Mouse (Mus musculus) left cerebral cortex, adult 18-20 months (tissue): ENCODE measurements around the gene Paqr4. TPM values are rescaled to one million over a fixed set of nuclear protein-coding genes. Genes with fewer than 3 reads are reported as not detected.
A peak's percentile ranks its signal among the peaks of the same experiment; 100 is the strongest.

Source experiments
- DNase-seq, 2 experiments: peaks; one replicate each; pipeline ENCODE4 v3.0.0; 2021 to 2022; ENCODE audit warnings: low spot score in 2 of 2, mixed read lengths in 1 of 2
- total RNA-seq, 2 experiments: library from RNA; stranded (reverse); gene quantifications; 2 replicates each; pipeline ENCODE4 v1.2.3; 2021

Paqr4 gene
- total RNA-seq, 2 experiments from 2014 or later: 54.6 to 63.9 TPM

GRCm38 (mm10) chr17:23730441-23730840 lies 10.2 kb downstream of the Paqr4 start:
- no peak for DNase-seq

DNA sequence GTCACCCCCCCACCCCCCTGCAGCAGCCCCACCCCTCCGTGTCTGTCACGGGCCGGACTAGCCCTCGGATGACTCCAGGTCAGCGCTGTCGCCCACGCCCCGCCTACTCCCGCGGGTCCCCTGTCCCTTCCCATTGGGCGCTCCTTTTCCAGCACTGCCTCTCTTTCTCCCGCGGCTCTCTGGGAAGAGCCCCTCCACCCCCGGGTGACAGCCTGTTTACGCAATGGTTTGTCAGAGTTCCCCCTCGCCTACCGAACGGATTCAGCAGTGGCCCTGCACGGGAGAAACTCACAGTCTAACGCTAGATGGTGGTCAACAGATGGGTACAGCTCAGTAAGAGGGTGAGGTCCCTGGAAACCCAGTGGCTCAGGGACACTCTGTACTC lies 13.9 kb downstream of the Paqr4 start:
- peak; percentile 42 to 59 for DNase-seq

- peak; percentile 92 to 93 for DNase-seq
Observed at GRCm38 (mm10) chr17:23725999-23726757, 14.5 kb downstream of the Paqr4 start, which contains the start of gene Pkmyt1. Gene Pkmyt1, plus strand, starts transcription at chr17:23726336.

- DNase-seq: no peak
Observed at GRCm38 (mm10) chr17:23725477-23725876, 15.2 kb downstream of the Paqr4 start.

DNA sequence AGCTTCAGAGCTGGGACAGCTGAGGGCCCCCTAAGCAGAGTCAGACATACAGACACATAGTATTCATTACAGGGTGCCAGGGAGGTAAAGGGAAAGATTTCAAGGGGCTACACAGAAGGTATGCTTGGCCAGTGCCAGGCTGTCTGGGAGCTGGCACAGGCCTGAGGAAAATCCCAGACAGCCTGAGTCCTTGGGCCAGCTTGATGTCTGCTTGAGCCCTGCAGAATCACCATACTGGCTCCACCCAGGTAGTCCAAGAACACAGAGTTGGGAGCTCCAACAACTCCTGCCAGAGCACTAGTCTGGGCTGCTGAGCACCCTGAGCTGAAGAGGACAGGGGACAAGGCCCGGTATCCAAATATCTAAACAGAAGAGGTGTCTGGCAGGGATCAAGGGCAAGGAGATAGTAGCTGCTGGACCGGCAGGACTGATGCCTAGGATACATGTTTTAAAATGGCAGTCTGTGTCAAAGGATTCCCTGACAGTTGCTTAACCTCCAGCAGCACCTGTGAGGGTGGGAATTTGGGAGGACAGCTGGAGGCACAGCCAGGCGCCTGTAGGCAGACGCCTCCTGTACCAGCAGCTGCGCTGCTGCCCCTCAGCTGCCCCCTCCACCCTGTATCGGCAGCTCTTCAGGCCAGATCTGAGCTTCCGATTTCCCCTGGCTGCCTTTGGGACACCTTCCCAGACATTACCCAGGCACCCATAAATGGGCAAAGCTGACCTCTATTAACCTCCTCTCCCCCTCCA lies 18.1 kb downstream of the Paqr4 start, which contains the start of gene 1520401A03Rik:
Gene 1520401A03Rik, minus strand, starts transcription at position 408 of the 750 bp plus-strand sequence.
- DNase-seq: no peak

GRCm38 (mm10) chr17:23721886-23722285 lies 18.8 kb downstream of the Paqr4 start:
- DNase-seq: no peak

DNA sequence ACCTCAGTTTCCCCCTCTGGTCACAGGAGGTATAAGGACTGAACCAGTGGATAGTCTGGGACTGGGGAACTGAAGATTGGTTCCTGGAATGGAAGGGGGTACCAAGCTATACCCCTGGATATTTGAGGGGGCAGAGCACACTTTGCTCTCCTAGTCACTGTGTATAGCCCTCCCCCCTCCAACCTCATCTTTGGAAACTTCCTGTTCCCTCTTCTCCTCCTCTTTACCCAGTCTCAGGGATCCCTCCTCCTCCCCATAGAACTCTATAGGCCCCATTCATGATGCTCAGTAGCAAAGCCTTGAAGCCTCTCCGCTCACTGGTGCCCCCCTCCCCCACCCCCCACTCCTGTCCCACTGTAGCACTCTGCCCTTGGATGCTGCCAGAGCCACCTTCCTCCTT lies 21.2 kb downstream of the Paqr4 start:
- no peak for DNase-seq

DNA sequence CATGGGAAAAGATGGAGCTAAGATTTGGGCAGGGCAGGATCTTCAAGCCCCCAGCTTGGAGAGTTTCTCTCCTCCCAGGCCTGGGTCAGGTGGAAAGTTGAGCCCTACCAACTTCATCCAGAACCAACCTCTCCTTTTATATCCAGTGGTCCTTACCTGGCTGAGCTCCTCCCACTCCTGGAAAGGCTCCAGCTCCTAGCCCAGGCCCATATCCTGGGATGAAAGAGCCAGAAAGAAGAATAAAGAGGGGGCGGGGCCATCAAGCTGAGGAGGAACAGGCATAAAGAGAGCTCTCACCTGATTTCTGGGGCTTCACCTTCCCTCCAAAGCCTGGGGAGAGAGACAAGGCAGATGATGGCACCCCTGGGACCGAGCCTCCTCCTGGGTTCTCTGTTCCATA lies 23.7 kb downstream of the Paqr4 start:
- no peak for DNase-seq

DNA sequence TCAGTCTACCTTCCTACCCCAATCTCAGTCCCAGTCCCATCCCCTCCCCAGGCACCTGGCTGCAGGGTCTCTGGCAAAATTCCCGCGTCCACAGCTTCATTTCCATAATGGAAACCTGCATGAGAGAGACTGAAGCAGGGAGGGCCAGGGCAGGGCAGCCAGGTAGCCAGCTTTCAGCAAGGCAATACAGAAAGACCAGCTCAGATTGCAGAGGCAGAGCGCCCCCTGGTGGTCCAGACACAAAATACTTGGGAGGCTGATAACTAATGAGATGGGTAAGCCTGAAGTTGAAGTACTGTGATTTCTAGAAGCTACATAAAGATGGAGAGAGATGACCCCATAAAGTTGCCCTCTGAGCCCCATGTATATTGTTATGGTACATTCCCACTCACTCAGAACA lies 34.5 kb downstream of the Paqr4 start:
- peak; percentile 73 to 80 for DNase-seq

- DNase-seq: no peak
Observed at GRCm38 (mm10) chr17:23705525-23706104, 35.1 kb downstream of the Paqr4 start.

DNA sequence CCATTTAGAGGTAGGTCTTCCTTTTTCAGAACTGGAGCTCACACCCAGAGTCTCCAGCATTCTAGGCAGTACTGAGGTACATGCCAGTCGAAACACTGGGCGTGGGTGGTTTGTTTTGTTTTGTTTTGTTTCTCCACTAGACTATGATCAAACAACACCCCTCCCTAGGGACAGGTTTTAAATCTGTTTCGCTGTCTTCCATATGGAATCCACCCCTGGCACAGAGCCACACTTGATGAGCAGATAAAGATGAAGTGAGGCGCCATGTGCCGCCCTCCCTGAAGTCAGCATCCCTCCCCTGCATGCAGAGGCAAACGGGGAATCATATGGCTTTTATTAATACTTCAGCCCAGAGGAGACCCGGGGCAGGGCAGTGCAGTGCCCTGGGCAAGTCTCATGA lies 35.9 kb downstream of the Paqr4 start:
- peak; percentile 22 to 33 for DNase-seq

- no peak for DNase-seq
Observed at GRCm38 (mm10) chr17:23703301-23703700, 37.4 kb downstream of the Paqr4 start.

- DNase-seq: peak; percentile 85 to 93
Observed at GRCm38 (mm10) chr17:23700079-23700478, 40.6 kb downstream of the Paqr4 start.

DNA sequence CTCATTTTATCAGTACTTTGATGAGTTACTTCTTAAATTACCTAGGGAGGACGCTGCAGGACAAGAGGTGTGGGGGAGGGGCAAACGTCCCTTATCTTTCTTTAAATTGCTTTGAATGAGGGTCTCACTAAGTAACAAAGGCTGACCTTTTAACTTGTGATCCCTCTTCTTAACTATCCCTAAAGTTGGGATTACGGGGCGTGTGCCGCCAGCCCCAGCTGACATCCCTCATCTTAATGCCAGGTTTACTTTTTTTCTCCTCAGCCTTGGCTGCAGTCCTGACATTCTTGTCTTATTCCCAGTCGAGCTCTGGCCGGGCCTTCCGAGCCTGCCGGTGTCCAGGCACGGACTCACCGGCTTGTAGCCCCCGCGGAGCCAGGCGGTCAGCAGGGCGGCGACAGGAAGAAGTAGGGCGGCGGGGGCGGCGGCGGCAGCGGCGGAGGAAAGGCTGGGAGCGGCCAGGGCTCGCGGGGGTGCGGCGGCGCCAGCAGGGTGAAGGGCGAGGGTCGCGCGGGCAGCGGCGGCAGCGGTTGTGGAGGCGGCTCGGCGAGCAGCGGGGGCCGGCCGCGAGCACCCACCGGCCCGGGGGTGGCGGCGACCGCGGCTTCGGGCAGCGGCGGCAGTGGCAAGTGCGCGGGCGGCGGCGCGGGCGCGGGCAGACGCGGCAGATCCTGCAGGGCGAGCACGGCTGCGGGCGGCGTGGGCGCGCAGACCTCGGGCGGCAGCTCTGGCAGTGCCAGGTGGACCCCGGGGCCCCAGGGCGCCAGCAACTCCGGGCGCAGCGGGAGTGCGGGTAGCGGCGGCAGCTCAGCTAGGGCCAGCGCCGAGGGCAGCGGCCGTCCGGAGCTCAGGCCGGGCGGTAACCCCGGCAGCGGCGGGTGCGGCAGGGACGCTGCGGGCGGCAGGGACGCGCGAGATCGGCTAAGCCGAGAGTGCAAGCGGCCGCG lies 41.3 kb downstream of the Paqr4 start:
- peak; percentile 36 to 54 for DNase-seq

GRCm38 (mm10) chr17:23695801-23696200 lies 44.9 kb downstream of the Paqr4 start:
- no peak for DNase-seq

GRCm38 (mm10) chr17:23694491-23694890 lies 46.2 kb downstream of the Paqr4 start:
- no peak for DNase-seq

Other genes starting within 250 kb of the Paqr4 start
- 1 to 10 TPM; 6.8 to 7.1 TPM for gene Zfp213, start 176.6 kb downstream of the Paqr4 start, total RNA-seq
- 10 to 100 TPM; 27.5 to 29.7 TPM for gene Zfp13, start 141.4 kb downstream of the Paqr4 start, total RNA-seq
- gene Zscan10, start 140.0 kb downstream of the Paqr4 start, total RNA-seq: not detected
- under 1 TPM; 0.14 TPM for gene Mmp25, start 95.6 kb downstream of the Paqr4 start, total RNA-seq
- not detected for gene Bicdl2, start 80.4 kb downstream of the Paqr4 start, total RNA-seq
- 100 to 1,000 TPM; 126 to 130 TPM for gene Hcfc1r1, start 67.3 kb downstream of the Paqr4 start, total RNA-seq
- 1 to 10 TPM; 5.3 to 6.8 TPM for gene Thoc6, start 67.0 kb downstream of the Paqr4 start, total RNA-seq
- 10 to 100 TPM; 10.2 to 12.7 TPM for gene Tnfrsf12a, start 63.4 kb downstream of the Paqr4 start, total RNA-seq
- gene Cldn6, start 61.6 kb downstream of the Paqr4 start, total RNA-seq: not detected
- gene Cldn9, start 56.8 kb downstream of the Paqr4 start, total RNA-seq: under 1 TPM; 0.23 to 0.26 TPM
- under 1 TPM; 0.16 to 0.19 TPM for gene 1520401A03Rik, start 18.1 kb downstream of the Paqr4 start, total RNA-seq
- gene Pkmyt1, start 14.5 kb downstream of the Paqr4 start, total RNA-seq: 1 to 10 TPM; 5.3 to 5.4 TPM
- gene Kremen2, start 5.0 kb upstream of the Paqr4 start, total RNA-seq: under 1 TPM; 0.60 to 0.82 TPM
- 100 to 1,000 TPM; 459 to 507 TPM for gene Flywch1, start 30.7 kb upstream of the Paqr4 start, total RNA-seq
- 10 to 100 TPM; 11.7 to 14.2 TPM for gene Flywch2, start 45.2 kb upstream of the Paqr4 start, total RNA-seq
- 100 to 1,000 TPM; 548 to 585 TPM for gene Srrm2, start 49.7 kb upstream of the Paqr4 start, total RNA-seq
- gene Elob, start 88.3 kb upstream of the Paqr4 start, total RNA-seq: 100 to 1,000 TPM; 359 to 364 TPM
- gene Prss33, start 95.2 kb upstream of the Paqr4 start, total RNA-seq: not detected
- not detected for gene Prss32, start 103.0 kb upstream of the Paqr4 start, total RNA-seq
- gene Prss41, start 103.3 kb upstream of the Paqr4 start, total RNA-seq: 1 to 10 TPM; 1.6 to 2.1 TPM
- not detected for gene Prss21, start 127.2 kb upstream of the Paqr4 start, total RNA-seq
- not detected for gene Dcpp1, start 140.0 kb upstream of the Paqr4 start, total RNA-seq
- gene Dcpp2, start 140.0 kb upstream of the Paqr4 start, total RNA-seq: not detected
- gene Dcpp3, start 176.6 kb upstream of the Paqr4 start, total RNA-seq: not detected
- not detected for gene Sbp, start 200.8 kb upstream of the Paqr4 start, total RNA-seq
- gene Sbpl, start 214.4 kb upstream of the Paqr4 start, total RNA-seq: not detected
- gene Prss30, start 239.7 kb upstream of the Paqr4 start, total RNA-seq: under 1 TPM in 1 of 2 experiments, not detected in 1; 0.45 TPM